ENCODE assay signal across 8 mouse cellular contexts in the genomic region with DNA sequence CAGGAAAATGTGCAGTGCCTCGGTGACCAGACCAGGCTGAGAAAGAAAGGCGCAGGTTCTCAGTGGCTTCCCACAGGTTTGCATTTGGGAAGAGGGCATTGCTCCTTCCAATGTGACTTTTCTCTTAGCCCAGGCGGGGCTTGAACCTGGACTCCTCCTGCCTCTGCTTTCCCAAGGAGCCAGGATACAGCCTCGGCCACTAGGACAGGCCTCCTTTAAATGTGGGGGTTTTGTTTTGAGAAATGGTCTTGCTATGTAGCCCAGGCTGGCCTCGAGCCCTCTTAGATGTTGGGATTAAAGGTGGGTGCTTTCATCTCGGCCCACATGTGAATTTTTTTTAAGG. TPM values are rescaled to one million over a fixed set of nuclear protein-coding genes. Genes with fewer than 3 reads are reported as not detected.
A peak's percentile ranks its signal among the peaks of the same experiment; 100 is the strongest.
DNase-seq lines count a peak whose midpoint lies in the region; ATAC-seq and TF ChIP-seq lines count a peak whose summit lies in the region.

No protein-coding gene starts in this region.

- no peak for TF ChIP-seq POLR2A in MEL (IDR thresholded peaks at IDR 0.05; ENCODE audit: control insufficient read depth in 1 of 2, insufficient read depth in 1 of 2, low read depth in 1 of 2, low read length in 2 of 2, poor library complexity in 1 of 2)

- no peak for TF ChIP-seq EP300 in MEL (IDR thresholded peaks at IDR 0.05; ENCODE audit: low read depth in 1 of 2, low read length in 2 of 2)

- peaks cover 13% of the 10 kb centered on the region for H3K4me1 ChIP-seq in heart, embryonic 16.5 days (ENCODE audit: control insufficient read depth, insufficient read depth, low read length)
- H3K4me1 ChIP-seq in MEL (ENCODE audit: control insufficient read depth in 1 of 2, insufficient read depth in 2 of 2, low read length in 2 of 2) = peaks cover 9 to 13% of the 10 kb centered on the region in 2 experiments
- peaks cover 19% of the 10 kb centered on the region for H3K4me1 ChIP-seq in hindbrain, embryonic 10.5 days (replicated peaks)
- H3K4me1 ChIP-seq in midbrain, embryonic 10.5 days = peaks cover 22% of the 10 kb centered on the region

- 6% methylated on average over 6 of the region's 6 CpGs for WGBS in heart, embryonic 16.5 days
- 10% methylated on average over 6 of the region's 6 CpGs for WGBS in hindbrain, embryonic 10.5 days
- WGBS in midbrain, embryonic 10.5 days = 11% methylated on average over 6 of the region's 6 CpGs

- peak overlapping the region; percentile 89 for H3K4me2 ChIP-seq in heart, embryonic 16.5 days (ENCODE audit: low read depth, low read length)

- no peak for TF ChIP-seq CTCF in MEL (IDR thresholded peaks at IDR 0.05 in 2 of 3, conservative IDR thresholded peaks at IDR 0.05 in 1 of 3; ENCODE audit: control insufficient read depth in 1 of 3, insufficient read depth in 1 of 3, low read depth in 2 of 3, low read length in 3 of 3, poor library complexity in 1 of 3, severe bottlenecking in 1 of 3)

- H3K79me2 ChIP-seq in MEL (ENCODE audit: control insufficient read depth, insufficient read depth, low read length, poor library complexity) = peaks cover 34% of the 10 kb centered on the region

- ATAC-seq in heart, embryonic 16.5 days (replicated peaks; ENCODE audit: extremely low read depth, insufficient read depth, low FRiP score) = peak; percentile 38; the same call in 1 of the 2 replicates

- no peak for TF ChIP-seq RAD21 in MEL (IDR thresholded peaks at IDR 0.05; ENCODE audit: low read depth, low read length)

- peak overlapping the region; percentile 94 for H3K27ac ChIP-seq in heart, embryonic 16.5 days (ENCODE audit: low read length)
- H3K27ac ChIP-seq in MEL (ENCODE audit: control insufficient read depth, low read depth, low read length) = peak overlapping the region; percentile 74
- H3K27ac ChIP-seq in hindbrain, embryonic 10.5 days = peak overlapping the region; percentile 98
- H3K27ac ChIP-seq in midbrain, embryonic 10.5 days (replicated peaks) = peak overlapping the region; percentile 98

- no peaks in the 10 kb centered on the region for H3K9me3 ChIP-seq in heart, embryonic 16.5 days (replicated peaks; ENCODE audit: control insufficient read depth, low read length)
- no peaks in the 10 kb centered on the region for H3K9me3 ChIP-seq in MEL (replicated peaks; ENCODE audit: insufficient read depth, low read length)
- H3K9me3 ChIP-seq in hindbrain, embryonic 10.5 days = no peaks in the 10 kb centered on the region
- no peaks in the 10 kb centered on the region for H3K9me3 ChIP-seq in midbrain, embryonic 10.5 days (replicated peaks)

- H3K27me3 ChIP-seq in heart, embryonic 16.5 days (ENCODE audit: control insufficient read depth, insufficient read depth, low read length) = no peaks in the 10 kb centered on the region
- no peaks in the 10 kb centered on the region for H3K27me3 ChIP-seq in MEL (ENCODE audit: control insufficient read depth in 1 of 2, insufficient read depth in 2 of 2, low read length in 2 of 2)
- H3K27me3 ChIP-seq in hindbrain, embryonic 10.5 days (ENCODE audit: insufficient read depth, poor library complexity, severe bottlenecking) = no peaks in the 10 kb centered on the region
- H3K27me3 ChIP-seq in midbrain, embryonic 10.5 days (ENCODE audit: low read depth, poor library complexity, severe bottlenecking) = no peaks in the 10 kb centered on the region

- peak overlapping the region; percentile 89 for H3K4me3 ChIP-seq in heart, embryonic 16.5 days (ENCODE audit: low read length)
- peak overlapping the region; percentile 63 to 90 for H3K4me3 ChIP-seq in MEL (ENCODE audit: control insufficient read depth in 1 of 2, insufficient read depth in 1 of 2, low read depth in 2 of 2, low read length in 2 of 2)
- peak overlapping the region; percentile 88 for H3K4me3 ChIP-seq in hindbrain, embryonic 10.5 days
- peak overlapping the region; percentile 97 for H3K4me3 ChIP-seq in midbrain, embryonic 10.5 days

- DNase-seq in heart, adult 18-20 months = no peak
- no peak for DNase-seq in MEL (ENCODE audit: low read depth, low spot score)
- DNase-seq in hindbrain, embryonic 10.5 days (ENCODE audit: low spot score) = no peak
- no peak for DNase-seq in midbrain, embryonic 10.5 days (ENCODE audit: low spot score)
- DNase-seq in retina, postnatal 1 day = no peak
- DNase-seq in cerebellum, postnatal 36 days = no peak
- no peak for DNase-seq in cerebellum, adult 8-10 months

- H3K9ac ChIP-seq in heart, embryonic 16.5 days (ENCODE audit: low read length) = peak overlapping the region; percentile 93
- peak overlapping the region; percentile 94 for H3K9ac ChIP-seq in MEL (ENCODE audit: control insufficient read depth, low read depth, low read length, poor library complexity, severe bottlenecking)

- H3K36me3 ChIP-seq in heart, embryonic 16.5 days (ENCODE audit: control insufficient read depth, insufficient read depth) = peaks cover 16% of the 10 kb centered on the region
- peaks cover 17 to 32% of the 10 kb centered on the region in 2 experiments for H3K36me3 ChIP-seq in MEL (ENCODE audit: control insufficient read depth in 1 of 2, insufficient read depth in 2 of 2, low read length in 2 of 2)
- H3K36me3 ChIP-seq in hindbrain, embryonic 10.5 days = peaks cover 30% of the 10 kb centered on the region
- peaks cover 31% of the 10 kb centered on the region for H3K36me3 ChIP-seq in midbrain, embryonic 10.5 days

TF ChIP-seq in MEL, 35 proteins besides CTCF, POLR2A, EP300 and RAD21:
- TF ChIP-seq MYC (IDR thresholded peaks at IDR 0.05; ENCODE audit: low read depth, low read length) (0 out of 2 replicates have a peak, but pooled peaks have one; percentile 41), JUND (IDR thresholded peaks at IDR 0.05; ENCODE audit: low read depth, low read length) (no peak)

RNA-seq across cellular contexts. Expression of gene Mob1a, which starts 0.5 kb away (rescaled TPM):
- polyA plus RNA-seq in heart, embryonic 16.5 days (2015; fragmentation: Nextera tagmentation; extraction: Ambion mirVana) = 35.4 and 35.8 TPM in 2 replicates
- total RNA-seq in heart, adult 18-20 months (2021) = 10 to 100 TPM; 23.8 to 26.6 TPM
- 71.2 and 74.7 TPM in 2 replicates for total RNA-seq in MEL (2012; rRNA removed)
- polyA plus RNA-seq in MEL (2012; ENCODE audit: insufficient read depth in 1 of 2, insufficient read length in 2 of 2, low read depth in 1 of 2, low replicate concordance in 2 of 2, missing spikeins in 1 of 2) = 100 to 1,000 TPM in 1 of 2 experiments, 10 to 100 TPM in 1; 57.0 to 120 TPM
- polyA plus RNA-seq in hindbrain, embryonic 10.5 days (2016; fragmentation: Nextera tagmentation; extraction: Ambion mirVana) = 50.1 and 58.6 TPM in 2 replicates
- polyA plus RNA-seq in midbrain, embryonic 10.5 days (2016; fragmentation: Nextera tagmentation; extraction: Ambion mirVana) = 60.4 and 61.5 TPM in 2 replicates

RNA-seq across cellular contexts. Expression of gene Mthfd2, which starts 0.7 kb away (rescaled TPM):
- 26.9 and 28.3 TPM in 2 replicates for polyA plus RNA-seq in heart, embryonic 16.5 days (2015; fragmentation: Nextera tagmentation; extraction: Ambion mirVana)
- total RNA-seq in heart, adult 18-20 months (2021) = 1 to 10 TPM; 2.3 to 3.8 TPM
- total RNA-seq in MEL (2012; rRNA removed) = 80.5 and 155 TPM in 2 replicates
- polyA plus RNA-seq in MEL (2012; ENCODE audit: insufficient read depth in 1 of 2, insufficient read length in 2 of 2, low read depth in 1 of 2, low replicate concordance in 2 of 2, missing spikeins in 1 of 2) = 100 to 1,000 TPM; 219 to 558 TPM
- polyA plus RNA-seq in hindbrain, embryonic 10.5 days (2016; fragmentation: Nextera tagmentation; extraction: Ambion mirVana) = 43.6 and 61.8 TPM in 2 replicates
- polyA plus RNA-seq in midbrain, embryonic 10.5 days (2016; fragmentation: Nextera tagmentation; extraction: Ambion mirVana) = 53.2 and 64.0 TPM in 2 replicates

RNA-seq across cellular contexts. Expression of gene Bola3, which starts 22.6 kb away (rescaled TPM):
- 259 and 264 TPM in 2 replicates for polyA plus RNA-seq in heart, embryonic 16.5 days (2015; fragmentation: Nextera tagmentation; extraction: Ambion mirVana)
- total RNA-seq in heart, adult 18-20 months (2021) = 100 to 1,000 TPM; 388 to 397 TPM
- total RNA-seq in MEL (2012; rRNA removed) = 48.3 and 55.2 TPM in 2 replicates
- 100 to 1,000 TPM in 1 of 2 experiments, not detected in 1; 211 TPM for polyA plus RNA-seq in MEL (2012; ENCODE audit: insufficient read depth in 1 of 2, insufficient read length in 2 of 2, low read depth in 1 of 2, low replicate concordance in 2 of 2, missing spikeins in 1 of 2)
- 138 and 158 TPM in 2 replicates for polyA plus RNA-seq in hindbrain, embryonic 10.5 days (2016; fragmentation: Nextera tagmentation; extraction: Ambion mirVana)
- 152 and 156 TPM in 2 replicates for polyA plus RNA-seq in midbrain, embryonic 10.5 days (2016; fragmentation: Nextera tagmentation; extraction: Ambion mirVana)
